Mouse (Mus musculus): ENCODE results near the gene Bub1b.
"Not testable (repeated sequence)": the region's sequence is repeated elsewhere in the genome, so short reads cannot be mapped to it uniquely, and the experiment has no call there.

Gene Bub1b

DNA sequence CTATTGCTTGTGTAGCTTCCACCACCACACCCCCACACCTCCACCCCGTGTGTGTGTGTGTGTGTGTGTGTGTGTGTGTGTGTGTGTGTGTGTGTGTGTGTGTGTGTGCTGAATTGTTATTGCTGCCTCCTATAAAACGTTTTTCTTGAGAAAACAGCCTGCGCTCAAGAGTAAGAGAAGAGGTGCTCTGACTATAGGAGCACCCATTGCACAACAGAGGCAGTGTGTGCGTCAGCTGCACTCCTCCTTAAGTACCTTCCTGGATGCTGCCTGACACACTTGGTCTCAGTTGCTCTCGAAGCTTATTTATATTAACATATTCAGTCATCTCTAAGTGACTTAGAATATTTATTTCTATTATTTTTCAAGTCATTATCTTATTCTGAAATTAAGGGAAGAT lies 20.0 kb downstream of the Bub1b start:
- DNase-seq (ENCODE audit: low spot score in 2 of 2), result no peak

DNA sequence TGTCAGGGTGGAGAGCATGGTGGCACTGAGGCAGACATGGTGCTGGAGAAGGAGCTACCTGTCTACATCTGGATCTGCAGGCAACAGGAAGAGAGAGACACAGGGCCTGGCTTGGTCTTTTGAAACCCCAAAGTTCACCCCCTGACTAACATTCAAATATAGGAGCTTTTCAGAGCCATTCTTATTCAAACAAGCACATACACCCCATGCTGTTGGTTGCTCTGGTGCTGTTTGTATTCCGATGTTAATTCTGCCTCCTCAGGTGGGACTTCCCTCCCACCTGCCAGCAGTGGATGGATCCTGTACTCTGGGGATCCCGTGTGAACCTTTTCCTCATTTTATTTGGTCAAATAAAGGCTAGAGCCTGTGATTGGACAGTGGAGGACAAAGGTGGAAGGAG lies 22.1 kb downstream of the Bub1b start:
- DNase-seq (ENCODE audit: low spot score in 2 of 2), result no peak

DNA sequence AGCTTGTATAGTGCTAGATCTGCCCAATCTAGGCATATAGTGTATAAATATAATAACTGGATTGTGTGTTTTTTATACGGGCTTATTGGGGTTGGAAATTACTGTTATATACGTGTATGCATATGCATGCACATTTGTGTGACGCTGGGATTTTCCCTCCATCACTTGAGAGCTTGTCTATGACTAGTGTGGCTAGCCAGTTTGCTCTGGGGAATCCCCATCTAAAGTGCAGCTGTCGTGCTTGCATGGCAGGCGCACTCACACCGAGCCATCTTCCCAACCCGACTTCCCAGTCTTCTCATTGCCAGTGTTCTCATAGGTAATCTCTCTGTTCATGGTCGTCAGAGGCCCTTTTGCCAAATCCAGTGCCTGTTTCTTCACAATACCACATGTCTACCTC lies 22.6 kb downstream of the Bub1b start:
- no peak for DNase-seq (ENCODE audit: low spot score in 2 of 2)

DNA sequence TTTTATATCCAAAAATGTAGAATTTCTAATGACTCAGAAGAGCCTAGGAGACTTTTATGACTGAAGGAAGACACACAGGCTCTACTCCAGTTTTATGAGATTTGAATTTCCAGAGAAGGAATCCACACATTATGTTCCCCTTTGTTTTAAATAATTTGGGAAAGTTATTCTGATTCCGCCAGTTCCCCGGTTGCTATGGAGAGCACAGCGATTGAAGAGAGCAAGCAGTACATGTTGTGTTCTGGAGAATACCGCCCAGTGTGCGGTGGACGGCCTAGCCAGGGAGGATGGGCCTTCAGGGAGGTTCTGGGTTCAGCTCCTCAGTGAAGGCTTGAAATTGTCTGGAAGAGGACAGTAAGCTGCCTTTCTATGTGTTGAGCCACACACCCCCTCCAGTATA lies 31.3 kb downstream of the Bub1b start:
- no peak for DNase-seq (ENCODE audit: low spot score in 2 of 2)

DNA sequence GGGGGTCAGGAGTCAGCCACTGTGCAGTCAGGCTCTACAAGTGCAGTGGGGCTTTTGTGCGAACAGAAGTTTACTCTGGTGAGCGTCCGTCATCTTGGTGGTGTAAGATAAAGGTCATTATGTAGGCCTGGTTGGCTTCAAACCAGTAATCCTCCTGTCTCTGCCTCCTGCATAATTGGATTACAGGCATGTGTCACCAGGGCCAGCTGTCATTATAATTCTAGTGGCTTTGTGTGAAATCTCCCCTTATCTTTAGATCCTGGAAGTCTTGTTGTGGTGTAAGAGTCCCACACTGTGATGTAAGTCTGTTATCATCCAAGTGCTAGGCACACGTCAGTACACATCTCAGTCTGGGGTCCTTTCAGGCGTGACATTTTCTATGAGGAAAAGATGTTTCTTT lies 35.4 kb downstream of the Bub1b start:
- no peak for DNase-seq (ENCODE audit: low spot score in 2 of 2)

DNA sequence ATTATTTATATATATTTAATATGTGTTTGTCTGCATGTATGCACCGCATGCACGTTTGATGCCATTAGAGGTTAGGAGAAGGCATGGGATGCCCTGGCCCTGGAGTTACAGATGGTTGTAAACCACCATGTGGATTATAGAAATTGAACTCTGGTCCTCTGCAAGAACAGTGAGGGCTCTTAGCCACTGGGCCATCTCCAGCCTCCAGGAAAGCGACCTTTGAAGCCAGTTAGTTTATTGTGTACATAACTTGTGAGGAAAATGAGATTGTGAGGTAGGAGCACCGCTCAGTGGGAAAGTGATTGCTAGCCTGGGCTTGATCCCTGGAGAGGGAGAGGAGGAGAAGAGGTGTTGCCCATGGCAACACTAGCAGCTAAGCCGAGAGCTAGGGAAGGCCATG lies 39.2 kb downstream of the Bub1b start:
- no peak for DNase-seq (ENCODE audit: low spot score in 2 of 2)

DNA sequence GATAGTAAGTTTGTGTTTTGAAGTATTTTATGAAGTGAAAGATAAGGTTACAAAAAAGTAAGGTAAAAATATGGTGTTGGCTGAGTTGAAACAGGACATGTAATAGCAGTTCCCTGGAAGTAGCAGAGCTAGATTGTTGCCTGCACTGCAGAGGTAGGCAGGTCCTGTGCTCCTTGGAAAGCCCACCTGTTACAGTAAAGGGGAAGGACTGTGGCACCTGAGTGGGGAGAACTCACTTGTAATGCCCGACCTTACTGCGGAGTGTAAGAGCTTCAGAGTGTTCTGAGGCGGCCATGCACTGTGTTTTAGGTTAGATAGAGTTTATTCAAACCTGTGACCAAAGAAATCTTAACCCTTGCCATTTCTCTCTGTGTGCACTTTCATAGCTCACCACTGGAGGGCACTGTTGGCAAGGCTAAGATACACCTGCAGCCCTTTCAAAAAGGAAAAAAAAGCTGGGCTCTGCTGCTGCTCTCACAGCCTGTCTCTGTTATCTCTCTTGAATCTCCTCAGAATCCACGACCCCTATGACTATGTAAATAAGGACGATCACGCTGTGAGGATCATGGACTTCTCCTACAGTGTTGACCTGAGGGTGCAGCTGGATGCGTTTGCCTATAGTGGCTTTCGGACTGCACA lies 40.0 kb downstream of the Bub1b start:
- DNase-seq (ENCODE audit: low spot score in 2 of 2), result peak; percentile 55 to 79

DNA sequence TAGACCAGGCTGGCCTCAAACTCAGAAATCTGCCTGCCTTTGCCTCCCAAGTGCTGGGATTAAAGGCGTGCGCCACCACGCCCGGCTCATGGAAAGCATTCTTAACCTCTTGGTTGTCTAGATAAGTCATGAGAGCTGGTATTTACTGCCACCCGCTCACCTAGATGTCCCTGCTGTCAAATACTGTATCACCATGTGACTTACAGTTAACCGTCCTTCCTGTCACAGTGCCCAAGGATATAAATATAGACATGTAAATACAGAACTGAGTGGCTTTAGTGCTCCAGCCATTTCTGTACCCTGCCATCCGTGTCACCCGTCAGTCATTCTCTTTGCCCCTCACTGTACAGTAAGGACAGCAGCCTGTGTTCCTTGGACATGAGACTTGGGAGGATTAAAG lies 40.7 kb downstream of the Bub1b start:
- DNase-seq (ENCODE audit: low spot score in 2 of 2), result no peak

DNA sequence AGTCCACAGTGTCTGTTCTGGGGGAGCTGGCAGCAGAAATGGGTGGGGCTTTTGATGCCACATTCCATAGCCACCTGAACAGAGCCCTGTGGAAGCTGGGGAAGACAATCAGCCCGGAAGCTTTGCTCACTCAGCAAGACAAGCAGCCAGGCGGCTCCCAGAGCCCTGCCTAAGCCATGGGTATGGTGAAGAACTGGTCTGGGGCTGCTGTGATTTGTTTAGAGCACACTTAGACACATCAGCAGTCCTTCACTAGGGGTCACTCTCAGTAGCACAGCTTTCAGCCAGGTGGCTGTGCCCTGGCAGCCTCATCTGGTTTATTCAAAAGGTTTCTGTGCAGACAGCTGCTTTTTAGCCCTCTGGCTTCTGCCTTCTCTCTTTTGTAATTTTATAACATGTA lies 43.1 kb downstream of the Bub1b start:
- no peak for DNase-seq (ENCODE audit: low spot score in 2 of 2)

DNA sequence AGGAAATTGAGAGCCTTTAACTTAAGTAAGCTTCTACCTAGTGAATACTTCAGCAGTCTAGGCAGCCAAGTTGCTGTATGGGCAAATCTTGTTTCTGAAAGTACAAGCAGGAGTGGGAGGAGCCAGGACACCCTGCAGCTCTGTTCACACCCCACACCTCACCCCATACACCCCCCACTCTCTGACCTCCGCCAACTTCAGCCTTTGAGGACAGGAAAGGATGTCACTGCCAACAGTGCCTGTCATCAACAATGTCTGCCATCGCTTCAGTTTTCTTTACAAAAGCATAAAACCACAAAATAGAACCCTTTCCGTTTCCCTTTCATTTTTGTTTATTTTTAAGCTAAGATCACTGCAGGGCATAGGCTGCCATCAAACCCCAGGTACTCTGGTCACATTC lies 44.4 kb downstream of the Bub1b start:
- DNase-seq (ENCODE audit: low spot score in 2 of 2), result peak; percentile 31

DNA sequence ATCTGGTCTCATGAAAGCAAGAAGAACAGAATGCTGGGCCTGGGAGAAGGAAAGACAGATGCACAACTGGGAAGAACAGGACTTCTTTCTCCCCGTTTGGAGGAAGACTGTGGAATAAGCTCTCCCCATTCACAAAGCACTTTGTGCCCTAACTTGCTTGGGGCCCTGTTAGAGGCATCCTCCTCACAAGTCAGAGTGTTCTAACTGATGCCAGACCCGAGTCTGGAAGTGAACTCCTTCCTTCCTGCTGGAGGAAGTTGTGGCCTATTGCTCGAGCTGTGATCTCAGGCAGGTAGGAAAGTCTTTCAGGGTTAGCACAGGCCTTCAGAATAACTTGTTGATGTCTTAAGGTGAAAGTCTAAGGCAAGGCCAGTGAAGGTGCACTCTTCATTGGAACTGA lies 44.9 kb downstream of the Bub1b start:
- no peak for DNase-seq (ENCODE audit: low spot score in 2 of 2)

DNA sequence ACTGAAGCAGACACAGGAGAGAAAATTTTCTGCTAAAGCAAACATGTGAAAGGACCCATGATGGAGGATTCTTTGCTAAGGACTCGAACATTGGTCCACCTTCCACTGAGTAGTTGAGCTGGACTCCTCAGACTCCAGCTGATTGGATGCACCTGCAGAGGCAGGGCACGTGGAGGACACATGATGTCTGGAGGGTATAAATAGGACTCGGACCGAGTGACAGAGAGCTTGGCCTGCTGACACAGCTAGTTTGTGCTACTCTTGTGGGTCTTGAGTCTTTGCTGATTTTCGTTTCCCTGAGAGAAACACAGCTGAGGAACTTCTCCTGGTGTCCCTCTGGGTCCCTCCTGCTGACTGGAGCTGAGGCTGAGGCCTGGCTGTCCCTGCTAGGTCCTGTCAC lies 48.7 kb downstream of the Bub1b start:
- DNase-seq (ENCODE audit: low spot score in 2 of 2), result no peak

DNA sequence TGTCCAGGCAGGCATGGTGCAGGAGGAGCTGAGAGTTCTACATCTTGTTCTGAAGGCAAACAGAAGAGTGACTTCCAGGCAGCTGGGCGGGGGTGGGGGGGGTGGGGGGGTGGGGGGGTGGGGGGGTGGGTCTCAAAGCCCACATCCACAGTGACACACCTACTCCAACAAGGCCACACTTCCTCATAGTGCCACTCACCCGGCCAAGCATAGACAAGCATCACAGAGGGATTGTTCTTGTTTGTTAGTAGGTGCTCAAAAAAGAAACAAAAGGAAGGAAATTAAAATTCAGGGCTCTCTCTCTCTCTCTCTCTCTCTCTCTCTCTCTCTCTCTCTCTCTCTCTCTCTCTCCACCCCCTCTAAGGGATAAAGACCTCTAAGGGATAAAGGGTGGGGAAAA lies 52.7 kb downstream of the Bub1b start:
- not testable (repeated sequence) for DNase-seq (ENCODE audit: low spot score in 2 of 2)

DNA sequence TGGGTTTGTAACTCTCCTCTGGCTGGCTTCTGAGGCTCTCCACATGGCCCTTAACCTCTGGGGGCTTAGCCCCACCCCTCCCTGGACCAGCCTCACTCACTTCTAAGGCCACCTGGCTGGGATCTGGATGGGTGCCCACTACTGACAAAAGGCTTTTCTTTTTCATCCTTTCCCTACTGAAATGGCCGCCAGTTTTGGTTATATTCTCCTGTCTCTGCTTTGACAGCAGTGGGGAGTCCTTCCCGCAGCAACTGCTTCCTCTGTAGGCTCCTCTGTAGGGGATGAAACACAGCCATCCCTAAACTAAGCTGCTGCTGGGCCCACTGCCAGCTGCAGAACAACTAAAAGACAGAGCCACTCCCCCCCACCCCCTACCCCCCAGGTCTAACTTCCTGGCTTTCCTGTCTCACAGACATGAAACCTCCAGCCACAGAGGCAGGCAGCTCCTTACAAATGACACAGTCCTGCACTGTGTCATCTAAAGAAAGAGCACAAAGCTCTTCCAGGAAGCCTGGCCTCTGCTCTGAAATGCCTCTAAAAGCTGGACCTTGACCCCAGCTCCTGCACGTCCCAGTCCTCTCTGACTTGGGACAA lies 58.8 kb downstream of the Bub1b start:
- no peak for DNase-seq (ENCODE audit: low spot score in 2 of 2)

DNA sequence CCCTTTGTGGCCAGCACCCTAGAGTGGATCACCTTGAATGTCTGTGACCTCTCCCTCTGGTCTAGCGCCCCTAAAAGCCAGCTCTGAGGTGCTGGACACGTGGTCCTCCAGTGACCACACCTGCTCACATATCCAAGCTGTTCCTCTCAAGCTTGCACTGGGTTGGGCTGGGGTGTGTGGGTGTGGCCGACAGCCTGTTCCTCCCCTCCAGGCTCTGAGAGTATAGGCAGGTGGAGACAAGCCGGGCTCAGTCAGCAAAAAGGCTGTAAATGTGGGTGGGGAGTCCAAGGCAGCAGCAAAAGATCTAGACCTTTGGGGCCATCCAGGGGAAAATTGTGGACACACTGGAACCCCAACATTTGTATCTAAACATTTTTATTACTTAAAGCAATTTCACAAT lies 60.4 kb downstream of the Bub1b start:
- no peak for DNase-seq (ENCODE audit: low spot score in 2 of 2)

DNA sequence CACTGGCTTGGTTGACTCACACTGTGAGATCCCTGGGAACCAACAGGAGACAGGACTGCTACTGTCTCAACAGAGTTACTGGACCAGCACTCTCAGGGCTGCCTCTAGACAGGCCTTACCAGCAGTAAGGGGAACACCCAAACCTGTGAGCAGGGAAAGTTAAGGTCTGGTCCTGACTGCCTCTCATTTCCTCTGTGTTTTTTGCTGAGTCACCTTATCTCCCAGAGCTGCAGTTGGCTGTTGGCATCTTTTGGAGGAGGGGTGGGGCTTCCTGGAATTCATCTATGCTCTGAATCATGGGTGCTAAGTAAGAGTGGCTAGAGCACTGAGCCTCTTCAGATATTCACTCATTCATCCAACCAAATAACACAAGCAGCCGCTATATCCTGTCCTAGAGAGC lies 61.1 kb downstream of the Bub1b start:
- DNase-seq (ENCODE audit: low spot score in 2 of 2), result no peak

DNA sequence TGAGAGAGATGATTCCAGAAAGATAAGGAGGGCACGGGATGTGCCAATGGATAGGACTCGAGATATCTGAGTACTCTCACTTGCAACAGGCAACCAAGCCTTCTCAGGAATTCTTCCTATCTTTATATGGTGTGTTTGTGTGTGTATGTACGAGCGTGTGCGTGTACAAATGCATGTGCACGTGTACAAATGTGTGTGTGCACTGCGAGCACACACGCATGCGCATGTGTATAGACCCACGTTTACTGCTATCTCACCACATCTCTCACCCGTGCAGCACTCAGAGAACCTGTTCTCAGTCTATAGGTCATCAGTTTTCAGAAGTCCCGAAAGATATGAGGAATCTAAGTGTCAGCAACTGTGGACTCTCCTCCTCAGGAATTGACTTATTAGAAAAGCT lies 61.5 kb downstream of the Bub1b start:
- DNase-seq (ENCODE audit: low spot score in 2 of 2), result no peak

DNA sequence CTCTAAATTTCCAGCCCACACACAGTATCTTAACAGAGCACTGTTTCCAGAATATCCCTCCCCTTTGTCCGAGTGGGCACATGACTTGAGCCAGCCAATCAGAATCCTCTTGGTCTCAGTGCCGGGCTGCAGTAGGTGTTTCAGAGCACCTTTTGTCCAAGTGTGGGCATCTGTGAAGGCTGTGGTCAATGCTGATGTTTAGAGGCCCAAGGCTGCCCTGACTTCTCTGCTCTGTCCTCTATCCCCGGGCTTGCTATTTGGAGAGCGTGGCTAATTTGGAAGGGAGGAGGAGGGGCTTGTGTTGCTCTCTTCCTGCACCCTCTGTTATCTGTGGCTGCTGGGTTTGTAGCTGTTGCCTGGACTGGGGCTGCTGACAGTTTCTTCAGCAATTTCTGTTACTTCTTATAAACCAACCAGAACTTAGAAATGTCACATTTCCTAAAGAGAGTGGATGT lies 62.0 kb downstream of the Bub1b start:
- no peak for DNase-seq (ENCODE audit: low spot score in 2 of 2)

DNA sequence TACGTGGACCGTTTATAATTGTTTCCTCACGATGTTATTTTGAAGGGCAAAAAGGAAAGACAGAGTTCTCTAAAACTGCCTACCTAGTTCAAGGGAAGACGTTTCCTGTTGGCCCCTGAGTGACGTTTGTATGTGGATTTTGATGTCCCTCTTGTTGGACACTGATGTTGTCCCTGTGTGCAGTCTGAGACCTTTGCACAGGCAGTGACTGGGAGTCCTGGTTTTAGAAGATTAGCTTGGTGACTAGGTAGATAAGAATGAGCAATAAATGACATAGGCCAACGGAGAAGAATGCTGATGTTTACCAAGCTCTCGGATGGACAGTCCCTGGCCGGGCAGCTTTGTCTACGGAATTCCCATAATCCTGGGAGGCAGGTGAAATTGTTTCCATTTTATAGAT lies 63.9 kb downstream of the Bub1b start:
- DNase-seq (ENCODE audit: low spot score in 2 of 2), result no peak

DNA sequence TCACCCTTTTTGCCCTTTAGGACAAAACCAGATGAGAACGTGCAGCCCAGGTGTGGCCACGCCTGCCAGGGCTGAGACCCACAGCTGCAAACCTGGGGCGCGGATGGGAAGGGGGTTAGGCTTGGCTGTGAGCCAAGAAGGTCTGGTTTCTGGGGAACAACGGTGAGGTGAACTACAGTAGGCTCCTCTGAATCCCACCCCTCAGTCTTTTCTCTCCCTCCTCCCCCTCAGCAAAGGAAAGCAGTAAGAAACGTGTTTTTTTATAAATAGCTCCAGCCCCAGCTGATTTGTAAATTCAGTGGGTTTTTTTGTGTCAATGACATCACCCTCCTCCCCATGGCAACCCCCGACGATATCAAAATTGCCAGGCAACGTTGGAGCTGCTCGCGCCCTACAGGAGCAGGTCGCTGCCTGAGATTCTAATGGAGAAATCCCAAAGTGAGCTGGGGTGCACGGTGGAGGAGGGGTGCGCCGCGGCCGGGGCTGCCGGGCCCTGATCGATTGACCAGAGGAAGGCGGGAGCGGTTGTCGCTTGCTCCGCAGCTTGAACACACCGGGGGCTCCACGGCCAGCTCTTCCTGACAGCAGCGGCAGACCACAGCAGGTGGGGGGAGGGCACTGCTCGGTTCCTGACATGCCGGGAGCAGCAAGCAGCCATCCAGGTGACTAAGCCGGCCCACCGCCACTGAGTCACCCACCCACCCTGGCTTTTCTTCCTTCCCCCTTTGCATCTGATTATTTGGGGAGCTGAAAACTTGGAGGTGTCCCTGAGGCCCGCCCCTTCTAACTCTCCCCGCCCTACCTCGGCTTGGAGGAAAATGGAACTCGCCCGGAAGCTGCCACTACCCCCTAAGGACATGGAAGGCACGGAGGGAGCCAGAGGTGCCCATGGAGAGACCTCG lies 65.1 kb downstream of the Bub1b start, which contains the start of gene Pak6:
Gene Pak6, plus strand, starts transcription at position 402 of the 902 bp plus-strand sequence.
- peak; percentile 74 for DNase-seq (ENCODE audit: low spot score in 2 of 2)

DNA sequence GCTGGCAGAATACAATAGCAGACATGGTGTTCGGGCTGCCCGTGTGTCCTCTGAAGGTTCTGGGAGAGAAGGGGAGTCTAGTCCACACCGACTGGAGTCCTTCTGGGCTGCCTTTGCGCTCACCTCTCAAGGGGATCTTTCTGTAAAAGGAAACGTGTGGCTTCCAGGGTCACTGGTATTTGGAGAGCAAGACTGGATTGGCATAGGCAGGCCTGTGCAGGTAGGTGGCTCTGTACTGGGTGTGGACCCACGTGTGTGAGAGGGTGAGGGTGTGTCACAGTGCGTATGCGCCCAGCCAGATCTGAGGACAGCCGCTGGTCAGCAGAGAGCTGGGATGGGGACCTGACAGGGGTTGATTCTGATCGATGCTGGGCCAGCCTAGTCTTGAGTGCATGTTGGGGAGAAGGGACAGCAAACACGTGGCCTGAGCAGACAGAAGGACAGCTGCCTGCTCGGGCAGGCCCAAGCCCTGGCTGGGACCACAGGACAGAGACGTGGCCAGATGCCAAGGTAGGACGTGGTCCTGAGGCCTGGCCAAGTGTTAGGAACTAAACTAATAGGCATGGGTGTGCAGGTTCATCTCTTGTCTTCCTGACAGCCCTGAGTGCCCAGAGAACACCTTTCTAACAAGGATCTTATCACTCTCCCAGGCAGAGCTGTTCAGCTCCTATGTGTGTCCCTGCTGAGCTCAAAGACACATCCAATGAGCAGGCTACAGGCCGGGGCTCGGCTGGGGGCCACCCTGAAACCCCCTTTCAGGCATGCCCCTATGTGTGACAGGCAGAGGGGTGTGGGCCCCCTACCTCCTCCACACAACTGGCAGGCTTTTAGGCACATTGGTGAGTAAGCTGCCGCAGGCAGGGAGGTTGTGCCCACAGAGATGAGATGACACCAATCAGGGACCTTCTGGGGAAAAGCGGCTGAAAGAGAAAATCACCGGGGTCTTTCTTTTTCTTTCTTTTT lies 66.1 kb downstream of the Bub1b start:
- no peak for DNase-seq (ENCODE audit: low spot score in 2 of 2)

Measured in thymus, postnatal 10 days (tissue).